Mouse (Mus musculus) liver, embryonic 14.5 days (tissue): ENCODE results near the gene Pigp. TPM values are rescaled to one million over a fixed set of nuclear protein-coding genes. Genes with fewer than 3 reads are reported as not detected.
A peak's percentile ranks its signal among the peaks of the same experiment; 100 is the strongest.

Experiments used
- ATAC-seq: fragments of 200-750 bp; cut with Nextera tagmentation; 2 replicates; pipeline ENCODE4 v1.8.0; 2017; ENCODE audit warnings: moderate number of reproducible peaks, mild to moderate bottlenecking, moderate library complexity; ENCODE audit not compliant: insufficient read depth
- DNase-seq, 3 experiments: peaks; one replicate each; pipeline ENCODE4 v3.0.0-alpha.2; 2012 to 2013; ENCODE audit warnings: low read depth in 3 of 3, low spot score in 3 of 3
- H3K27ac ChIP-seq: fragments of 300-500 bp; sonication (generic); 2 replicates; pipeline ENCODE4 v1.5.1; 2014; ENCODE audit warnings: moderate library complexity, mild to moderate bottlenecking, control low read depth, inconsistent platforms
- H3K27me3 ChIP-seq: fragments of 300-500 bp; sonication (generic); 2 replicates; pipeline ENCODE4 v1.6.1; 2014; ENCODE audit warnings: mild to moderate bottlenecking, low read length, moderate library complexity; ENCODE audit not compliant: control insufficient read depth, insufficient read depth
- H3K36me3 ChIP-seq: fragments of 300-500 bp; sonication (generic); replicated peaks from 2 replicates; pipeline ENCODE4 v1.6.1; 2014; ENCODE audit warnings: low read depth; ENCODE audit not compliant: control insufficient read depth, insufficient read depth
- H3K4me1 ChIP-seq, 2 experiments: fragments of 200-500 bp in 1 of 2; fragments of 300-500 bp in 1 of 2; sonication (generic) in 1 of 2; replicated peaks; 2 replicates each; pipeline ENCODE4 v1.6.1; 2012 to 2014; ENCODE audit warnings: antibody characterized with exemption in 1 of 2, inconsistent platforms in 1 of 2, low read length in 1 of 2; ENCODE audit not compliant: control insufficient read depth in 2 of 2, insufficient read depth in 2 of 2
- H3K4me2 ChIP-seq: fragments of 300-500 bp; sonication (generic); 2 replicates; pipeline ENCODE4 v1.6.1; 2014; ENCODE audit warnings: low read depth, mild to moderate bottlenecking, control low read depth, moderate library complexity
- H3K4me3 ChIP-seq, 2 experiments: fragments of 200-500 bp in 1 of 2; fragments of 300-500 bp in 1 of 2; sonication (generic) in 1 of 2; 2 replicates each; pipeline ENCODE4 v1.5.1; 2012 to 2014; ENCODE audit warnings: low read depth in 2 of 2, low read length in 2 of 2, mild to moderate bottlenecking in 2 of 2, control low read depth in 1 of 2, inconsistent platforms in 1 of 2, moderate library complexity in 1 of 2; ENCODE audit not compliant: insufficient read depth in 1 of 2
- H3K9ac ChIP-seq: fragments of 300-500 bp; sonication (generic); replicated peaks from 2 replicates; pipeline ENCODE4 v1.6.1; 2014; ENCODE audit warnings: mild to moderate bottlenecking, control low read depth, moderate library complexity
- H3K9me3 ChIP-seq: fragments of 300-500 bp; sonication (generic); 2 replicates; pipeline ENCODE4 v1.6.1; 2016; ENCODE audit warnings: low read length, mixed read lengths; ENCODE audit not compliant: control insufficient read depth
- CTCF ChIP-seq: IDR thresholded peaks from 2 replicates; pipeline ENCODE4 v1.5.1; 2016; ENCODE audit warnings: antibody characterized with exemption, low read depth, control low read depth
- EP300 ChIP-seq: IDR thresholded peaks from 2 replicates; pipeline ENCODE4 v1.6.1; 2016; ENCODE audit warnings: antibody characterized with exemption, low read depth
- WGBS: fragments of 180-500 bp; shearing (Covaris S2); extraction: QIAGEN DNeasy Blood & Tissue Kit; methylation state at CpG from one replicate; pipeline ENCODE4 v1.1.7; 2014; ENCODE audit not compliant: insufficient replicate concordance; 5-methylcytosine and 5-hydroxymethylcytosine counted together
- polyA plus RNA-seq, 2 experiments: library from polyadenylated mRNA; depleted of rRNA in 1 of 2; stranded (reverse) in 1 of 2; unstranded in 1 of 2; fragments of >200 nt; fragmentation: Nextera tagmentation in 1 of 2; extraction: Ambion mirVana in 1 of 2; gene quantifications; 2 replicates each; pipeline versions ENCODE4 v1.2.1 to v1.2.3; 2012 to 2014

Pigp gene
- polyA plus RNA-seq, 2 experiments = 21.5 to 55.1 TPM

GRCm38 (mm10) chr16:94330429-94330828, 41.2 kb downstream of the Pigp start:
- Histone ChIP-seq H3K9ac (no peak overlapping the region), H3K4me1 (peaks cover 2 to 17% of the 10 kb centered on the region in 2 experiments; a peak in 2 of 4 replicates), H3K36me3 (no peaks in the 10 kb centered on the region), H3K9me3 (no peaks in the 10 kb centered on the region), H3K4me3 (no peak overlapping the region), H3K27me3 (peaks cover 12% of the 10 kb centered on the region), H3K27ac (no peak overlapping the region), H3K4me2 (no peak overlapping the region)
- no peak for TF ChIP-seq EP300
- TF ChIP-seq CTCF = no peak
- WGBS = 63% methylated on average over 5 of the region's 5 CpGs
- ATAC-seq (no peak), DNase-seq (no peak)

- Histone ChIP-seq H3K4me2 (peak overlapping the region; percentile 85), H3K27ac (no peak overlapping the region), H3K4me1 (peaks cover 2 to 17% of the 10 kb centered on the region in 2 experiments; a peak in 2 of 4 replicates), H3K9me3 (no peaks in the 10 kb centered on the region), H3K9ac (no peak overlapping the region), H3K36me3 (no peaks in the 10 kb centered on the region), H3K4me3 (peak overlapping the region; percentile 18 to 58; a peak in 2 of 4 replicates), H3K27me3 (peaks cover 12% of the 10 kb centered on the region)
- ATAC-seq = no peak
- DNase-seq = no peak
- 21% methylated on average over 25 of the region's 25 CpGs for WGBS
- no peak for TF ChIP-seq EP300
These were observed 42.5 kb downstream of the Pigp start for GRCm38 (mm10) chr16:94328881-94329867.

- WGBS = 2% methylated on average over 62 of the region's 63 CpGs
- ATAC-seq (peak; percentile 38), DNase-seq (no peak)
- H3K27me3 ChIP-seq = peaks cover 12% of the 10 kb centered on the region
- no peaks in the 10 kb centered on the region for H3K9me3 ChIP-seq
- peak within 1 kb of the TSS; percentile 85 for H3K4me2 ChIP-seq
- TF ChIP-seq EP300 (no peak), CTCF (no peak)
- peak within 1 kb of the TSS; percentile 56 for H3K9ac ChIP-seq
- no peak within 1 kb of the TSS for H3K27ac ChIP-seq
- peak within 1 kb of the TSS; percentile 54 to 58 for H3K4me3 ChIP-seq
- H3K36me3 ChIP-seq = no peaks in the 10 kb centered on the region
- peaks cover 2 to 20% of the 10 kb centered on the region in 2 experiments; a peak in 2 of 4 replicates for H3K4me1 ChIP-seq
These were observed 43.6 kb downstream of the Pigp start, which contains the start of gene Ripply3 for GRCm38 (mm10) chr16:94327781-94328711. Ripply3 (plus strand) TSS chr16:94328420.

GRCm38 (mm10) chr16:94326008-94326407, 45.6 kb downstream of the Pigp start:
- Histone ChIP-seq H3K27ac (no peak overlapping the region), H3K4me2 (no peak overlapping the region), H3K9me3 (no peaks in the 10 kb centered on the region), H3K36me3 (no peaks in the 10 kb centered on the region), H3K4me3 (no peak overlapping the region), H3K9ac (no peak overlapping the region), H3K4me1 (peaks cover 2 to 20% of the 10 kb centered on the region in 2 experiments; a peak in 2 of 4 replicates), H3K27me3 (peaks cover 12% of the 10 kb centered on the region)
- DNase-seq = no peak
- TF ChIP-seq CTCF = no peak
- TF ChIP-seq EP300 = peak; percentile 59
- WGBS = 39% methylated on average over 3 of the region's 3 CpGs
- peak; percentile 66 for ATAC-seq
